Mouse (Mus musculus): ENCODE measurements at regions not wholly inside any gene's neighbourhood (a gene's known extent, or its start where the extent isn't known, plus 50 kb on each side); places are given as distances from the start of the nearest gene placed in this dataset.
A peak's percentile ranks its signal among the peaks of the same experiment; 100 is the strongest.

GRCm38 (mm10) chr1:183669674-183670073 is 251.7 kb downstream of the Hhipl2 start:
- H3K27ac ChIP-seq: no peak overlapping the region
- H3K27me3 ChIP-seq: peaks cover 5% of the 10 kb centered on the region; the same call in 1 of the 2 replicates
- no peak overlapping the region for H3K9ac ChIP-seq
- H3K9me3 ChIP-seq (replicated peaks): peaks cover 7% of the 10 kb centered on the region
- H3K4me3 ChIP-seq: no peak overlapping the region
- peak overlapping the region; percentile 27 for H3K4me2 ChIP-seq
- H3K4me1 ChIP-seq (replicated peaks): 0 out of 2 replicates have a peak, but pooled peaks cover 4% of the 10 kb centered on the region
- 46% methylated on average over 11 of the region's 11 CpGs for WGBS
- ATAC-seq (replicated peaks; ENCODE audit: insufficient number of reproducible peaks, insufficient read depth, low FRiP score, low read depth): no peak
- H3K36me3 ChIP-seq: no peaks in the 10 kb centered on the region

GRCm38 (mm10) chr1:183670542-183670941 is 252.5 kb downstream of the Hhipl2 start:
- no peak overlapping the region for H3K9ac ChIP-seq
- no peaks in the 10 kb centered on the region for H3K36me3 ChIP-seq
- H3K27me3 ChIP-seq: peaks cover 5% of the 10 kb centered on the region; the same call in 1 of the 2 replicates
- no peak for ATAC-seq (replicated peaks; ENCODE audit: insufficient number of reproducible peaks, insufficient read depth, low FRiP score, low read depth)
- H3K4me2 ChIP-seq: no peak overlapping the region
- peaks cover 7% of the 10 kb centered on the region for H3K9me3 ChIP-seq (replicated peaks)
- H3K4me1 ChIP-seq (replicated peaks): 0 out of 2 replicates have a peak, but pooled peaks cover 4% of the 10 kb centered on the region
- WGBS: 73% methylated on average over 7 of the region's 7 CpGs
- no peak overlapping the region for H3K27ac ChIP-seq
- H3K4me3 ChIP-seq: no peak overlapping the region

- no peak overlapping the region for H3K4me3 ChIP-seq
- H3K4me2 ChIP-seq: no peak overlapping the region
- H3K9me3 ChIP-seq (replicated peaks): peaks cover 7% of the 10 kb centered on the region
- no peak overlapping the region for H3K9ac ChIP-seq
- no peak overlapping the region for H3K27ac ChIP-seq
- no peaks in the 10 kb centered on the region for H3K36me3 ChIP-seq
- ATAC-seq (replicated peaks; ENCODE audit: insufficient number of reproducible peaks, insufficient read depth, low FRiP score, low read depth): 0 out of 2 replicates have a peak, but pooled peaks have one; percentile 47
- 58% methylated on average over 4 of the region's 4 CpGs for WGBS
- 0 out of 2 replicates have a peak, but pooled peaks cover 4% of the 10 kb centered on the region for H3K4me1 ChIP-seq (replicated peaks)
- H3K27me3 ChIP-seq: peaks cover 5% of the 10 kb centered on the region; the same call in 1 of the 2 replicates
Observed at GRCm38 (mm10) chr1:183671541-183671940, 253.5 kb downstream of the Hhipl2 start.

GRCm38 (mm10) chr1:183672521-183672920 is 254.5 kb downstream of the Hhipl2 start:
- Histone ChIP-seq H3K36me3 (no peaks in the 10 kb centered on the region), H3K4me1 (replicated peaks) (0 out of 2 replicates have a peak, but pooled peaks cover 4% of the 10 kb centered on the region), H3K4me3 (no peak overlapping the region), H3K27ac (no peak overlapping the region), H3K9me3 (replicated peaks) (no peaks in the 10 kb centered on the region), H3K4me2 (no peak overlapping the region), H3K27me3 (peaks cover 5% of the 10 kb centered on the region; the same call in 1 of the 2 replicates), H3K9ac (no peak overlapping the region)
- no peak for ATAC-seq (replicated peaks; ENCODE audit: insufficient number of reproducible peaks, insufficient read depth, low FRiP score, low read depth)
- 66% methylated on average over 5 of the region's 5 CpGs for WGBS

GRCm38 (mm10) chr1:183677585-183677984 is 259.6 kb downstream of the Hhipl2 start:
- Histone ChIP-seq H3K4me2 (no peak overlapping the region), H3K9me3 (replicated peaks) (no peaks in the 10 kb centered on the region; the same call in 1 of the 2 replicates), H3K4me3 (no peak overlapping the region), H3K27ac (no peak overlapping the region), H3K9ac (no peak overlapping the region), H3K27me3 (no peaks in the 10 kb centered on the region), H3K36me3 (no peaks in the 10 kb centered on the region), H3K4me1 (replicated peaks) (peaks cover 5% of the 10 kb centered on the region; the same call in 1 of the 2 replicates)
- WGBS: 88% methylated on average over 4 of the region's 4 CpGs
- no peak for ATAC-seq (replicated peaks; ENCODE audit: insufficient number of reproducible peaks, insufficient read depth, low FRiP score, low read depth)

GRCm38 (mm10) chr1:183679949-183680348 is 261.9 kb downstream of the Hhipl2 start:
- no peak overlapping the region for H3K4me3 ChIP-seq
- H3K9me3 ChIP-seq (replicated peaks): no peaks in the 10 kb centered on the region; the same call in 1 of the 2 replicates
- peak overlapping the region; percentile 23; the same call in 1 of the 2 replicates for H3K27ac ChIP-seq
- no peak overlapping the region for H3K9ac ChIP-seq
- peaks cover 5% of the 10 kb centered on the region; the same call in 1 of the 2 replicates for H3K4me1 ChIP-seq (replicated peaks)
- no peaks in the 10 kb centered on the region for H3K27me3 ChIP-seq
- peak overlapping the region; percentile 48 for H3K4me2 ChIP-seq
- H3K36me3 ChIP-seq: no peaks in the 10 kb centered on the region
- 21% methylated on average over 11 of the region's 11 CpGs for WGBS
- ATAC-seq (replicated peaks; ENCODE audit: insufficient number of reproducible peaks, insufficient read depth, low FRiP score, low read depth): peak; percentile 58; the same call in 1 of the 2 replicates

GRCm38 (mm10) chr1:183686056-183686455 is 268.0 kb downstream of the Hhipl2 start:
- no peak for ATAC-seq (replicated peaks; ENCODE audit: insufficient number of reproducible peaks, insufficient read depth, low FRiP score, low read depth)
- Histone ChIP-seq H3K36me3 (no peaks in the 10 kb centered on the region), H3K27ac (no peak overlapping the region), H3K9ac (no peak overlapping the region), H3K4me2 (no peak overlapping the region), H3K4me1 (replicated peaks) (no peaks in the 10 kb centered on the region), H3K9me3 (replicated peaks) (no peaks in the 10 kb centered on the region; the same call in 1 of the 2 replicates), H3K27me3 (no peaks in the 10 kb centered on the region), H3K4me3 (no peak overlapping the region)
- WGBS: 69% methylated on average over 5 of the region's 5 CpGs

- no peak overlapping the region for H3K9ac ChIP-seq
- 80% methylated on average over 5 of the region's 5 CpGs for WGBS
- H3K4me1 ChIP-seq (replicated peaks): no peaks in the 10 kb centered on the region
- no peaks in the 10 kb centered on the region for H3K36me3 ChIP-seq
- H3K4me2 ChIP-seq: no peak overlapping the region
- no peak overlapping the region for H3K4me3 ChIP-seq
- no peaks in the 10 kb centered on the region for H3K27me3 ChIP-seq
- H3K9me3 ChIP-seq (replicated peaks): no peaks in the 10 kb centered on the region
- H3K27ac ChIP-seq: no peak overlapping the region
- no peak for ATAC-seq (replicated peaks; ENCODE audit: insufficient number of reproducible peaks, insufficient read depth, low FRiP score, low read depth)
Observed at GRCm38 (mm10) chr1:183692756-183693155, 274.7 kb downstream of the Hhipl2 start.

- H3K4me3 ChIP-seq: no peak overlapping the region
- H3K9ac ChIP-seq: no peak overlapping the region
- H3K27ac ChIP-seq: no peak overlapping the region
- no peak for ATAC-seq (replicated peaks; ENCODE audit: insufficient number of reproducible peaks, insufficient read depth, low FRiP score, low read depth)
- H3K36me3 ChIP-seq: no peaks in the 10 kb centered on the region
- H3K27me3 ChIP-seq: no peaks in the 10 kb centered on the region
- no peak overlapping the region for H3K4me2 ChIP-seq
- H3K9me3 ChIP-seq (replicated peaks): no peaks in the 10 kb centered on the region
- no peaks in the 10 kb centered on the region for H3K4me1 ChIP-seq (replicated peaks)
- WGBS: 79% methylated on average over 11 of the region's 11 CpGs
Observed at GRCm38 (mm10) chr1:183699284-183699683, 281.3 kb downstream of the Hhipl2 start.

GRCm38 (mm10) chr1:183702888-183703287 is 284.9 kb downstream of the Hhipl2 start:
- 0 out of 2 replicates have a peak, but pooled peaks cover 4% of the 10 kb centered on the region for H3K27me3 ChIP-seq
- H3K4me1 ChIP-seq (replicated peaks): no peaks in the 10 kb centered on the region
- 82% methylated on average over 2 of the region's 2 CpGs for WGBS
- no peak overlapping the region for H3K4me3 ChIP-seq
- H3K9me3 ChIP-seq (replicated peaks): no peaks in the 10 kb centered on the region
- H3K9ac ChIP-seq: no peak overlapping the region
- H3K4me2 ChIP-seq: no peak overlapping the region
- no peak overlapping the region for H3K27ac ChIP-seq
- no peaks in the 10 kb centered on the region for H3K36me3 ChIP-seq
- ATAC-seq (replicated peaks; ENCODE audit: insufficient number of reproducible peaks, insufficient read depth, low FRiP score, low read depth): no peak

GRCm38 (mm10) chr1:183712895-183713294 is 294.9 kb downstream of the Hhipl2 start:
- 81% methylated on average over 1 of the region's 1 CpGs for whole genome bisulfite sequencing
- H3K4me3 ChIP-seq: no peak overlapping the region
- no peak for ATAC-seq (replicated peaks; ENCODE audit: insufficient number of reproducible peaks, insufficient read depth, low FRiP score, low read depth)
- H3K9me3 ChIP-seq (replicated peaks): no peaks in the 10 kb centered on the region
- H3K4me2 ChIP-seq: no peak overlapping the region
- H3K27ac ChIP-seq: no peak overlapping the region
- H3K27me3 ChIP-seq: no peaks in the 10 kb centered on the region
- H3K36me3 ChIP-seq: no peaks in the 10 kb centered on the region
- H3K4me1 ChIP-seq (replicated peaks): 0 out of 2 replicates have a peak, but pooled peaks cover 2% of the 10 kb centered on the region
- no peak overlapping the region for H3K9ac ChIP-seq

GRCm38 (mm10) chr1:183717060-183717459 is 296.0 kb upstream of the Dusp10 start:
- Histone ChIP-seq H3K9ac (no peak overlapping the region), H3K4me3 (no peak overlapping the region), H3K27ac (no peak overlapping the region), H3K9me3 (replicated peaks) (no peaks in the 10 kb centered on the region), H3K4me1 (replicated peaks) (no peaks in the 10 kb centered on the region), H3K36me3 (no peaks in the 10 kb centered on the region), H3K27me3 (no peaks in the 10 kb centered on the region), H3K4me2 (no peak overlapping the region)
- 93% methylated on average over 1 of the region's 1 CpGs for WGBS
- no peak for ATAC-seq (replicated peaks; ENCODE audit: insufficient number of reproducible peaks, insufficient read depth, low FRiP score, low read depth)
